Mouse (Mus musculus) thymus, adult 2 months (tissue): ENCODE results near the gene Tusc2.

ENCODE experiments used
- CTCF ChIP-seq: fragments of 200-500 bp; IDR thresholded peaks from 2 replicates; pipeline ENCODE4 v1.5.1; 2012; ENCODE audit warnings: mild to moderate bottlenecking, control low read depth, low read length, moderate library complexity, borderline replicate concordance; ENCODE audit not compliant: control insufficient read depth, poor library complexity, insufficient read depth; ENCODE audit errors: extremely low read depth
- POLR2A ChIP-seq: fragments of 200-500 bp; IDR thresholded peaks from 2 replicates; pipeline ENCODE4 v1.6.1; 2012; ENCODE audit warnings: mild to moderate bottlenecking, low read length, control low read depth, moderate library complexity; ENCODE audit not compliant: control insufficient read depth, poor library complexity, insufficient read depth; ENCODE audit errors: extremely low read depth

GRCm38 (mm10) chr9:107570845-107571244 lies 7.8 kb downstream of the Tusc2 start:
- TF ChIP-seq CTCF, result no peak
- TF ChIP-seq POLR2A, result no peak
